Mouse (Mus musculus) heart, adult 2 months (tissue): ENCODE data around the gene Glmp.

Source experiments
- CTCF ChIP-seq: fragments of 200-600 bp; IDR thresholded peaks from 2 replicates; pipeline ENCODE4 v1.8.1; 2022; ENCODE audit warnings: antibody characterized with exemption, mild to moderate bottlenecking, moderate library complexity
- EP300 ChIP-seq: fragments of 200-500 bp; IDR thresholded peaks from 2 replicates; pipeline ENCODE4 v1.6.1; 2011; ENCODE audit warnings: low read depth, low read length, control low read depth; ENCODE audit not compliant: insufficient read depth
- POLR2A ChIP-seq: fragments of 200-500 bp; IDR thresholded peaks from 2 replicates; pipeline ENCODE4 v1.6.1; 2011; ENCODE audit warnings: mild to moderate bottlenecking, low read depth, low read length, control low read depth; ENCODE audit not compliant: insufficient read depth

GRCm38 (mm10) chr3:88324951-88325405, at the start of gene Glmp:
- no peak for TF ChIP-seq CTCF
- TF ChIP-seq POLR2A: peak; percentile 90
- no peak for TF ChIP-seq EP300
